Mouse (Mus musculus) forebrain, embryonic 15.5 days (tissue): Measurements from ENCODE around the gene Cyp2j9. TPM values are rescaled to one million over a fixed set of nuclear protein-coding genes. Genes with fewer than 3 reads are reported as not detected.
A peak's percentile ranks its signal among the peaks of the same experiment; 100 is the strongest.
"Not testable (repeated sequence)": the region's sequence is repeated elsewhere in the genome, so short reads cannot be mapped to it uniquely, and the experiment has no call there.

Source experiments
- ATAC-seq: fragments of 200-750 bp; cut with Nextera tagmentation; replicated peaks from 2 replicates; pipeline ENCODE4 v1.8.0; 2017; ENCODE audit warnings: mild to moderate bottlenecking, moderate TSS enrichment, moderate library complexity
- H3K27ac ChIP-seq: fragments of 300-500 bp; sonication (generic); replicated peaks from 2 replicates; pipeline ENCODE4 v1.5.1; 2015; ENCODE audit warnings: mild to moderate bottlenecking, inconsistent platforms
- H3K27me3 ChIP-seq: fragments of 300-500 bp; sonication (generic); 2 replicates; pipeline ENCODE4 v1.6.1; 2015; ENCODE audit warnings: inconsistent platforms
- H3K36me3 ChIP-seq: fragments of 300-500 bp; sonication (generic); 2 replicates; pipeline ENCODE4 v1.6.1; 2015; ENCODE audit warnings: mild to moderate bottlenecking, inconsistent platforms
- H3K4me1 ChIP-seq: fragments of 300-500 bp; sonication (generic); 2 replicates; pipeline ENCODE4 v1.6.1; 2015; ENCODE audit warnings: inconsistent platforms
- H3K4me2 ChIP-seq: fragments of 300-500 bp; sonication (generic); replicated peaks from 2 replicates; pipeline ENCODE4 v1.6.1; 2015; ENCODE audit warnings: mild to moderate bottlenecking, inconsistent platforms
- H3K4me3 ChIP-seq: fragments of 300-500 bp; sonication (generic); 2 replicates; pipeline ENCODE4 v1.5.1; 2015; ENCODE audit warnings: mild to moderate bottlenecking, inconsistent platforms
- H3K9ac ChIP-seq: fragments of 300-500 bp; sonication (generic); replicated peaks from 2 replicates; pipeline ENCODE4 v1.6.1; 2015; ENCODE audit warnings: mild to moderate bottlenecking, inconsistent platforms
- H3K9me3 ChIP-seq: fragments of 300-500 bp; sonication (generic); 2 replicates; pipeline ENCODE4 v1.6.1; 2016; ENCODE audit warnings: inconsistent platforms
- WGBS: fragments of 180-500 bp; shearing (Covaris S2); methylation state at CpG from one replicate; pipeline ENCODE4 v1.1.7; 2015; ENCODE audit warnings: mixed read lengths; 5-methylcytosine and 5-hydroxymethylcytosine counted together
- polyA plus RNA-seq: library from polyadenylated mRNA; unstranded; fragments of >200 nt; fragmentation: Nextera tagmentation; extraction: Ambion mirVana; gene quantifications from 2 replicates; pipeline ENCODE4 v1.2.1, GENCODE M21; 2015

The Cyp2j9 gene
- 3.1 and 3.6 TPM in 2 replicates for polyA plus RNA-seq

DNA sequence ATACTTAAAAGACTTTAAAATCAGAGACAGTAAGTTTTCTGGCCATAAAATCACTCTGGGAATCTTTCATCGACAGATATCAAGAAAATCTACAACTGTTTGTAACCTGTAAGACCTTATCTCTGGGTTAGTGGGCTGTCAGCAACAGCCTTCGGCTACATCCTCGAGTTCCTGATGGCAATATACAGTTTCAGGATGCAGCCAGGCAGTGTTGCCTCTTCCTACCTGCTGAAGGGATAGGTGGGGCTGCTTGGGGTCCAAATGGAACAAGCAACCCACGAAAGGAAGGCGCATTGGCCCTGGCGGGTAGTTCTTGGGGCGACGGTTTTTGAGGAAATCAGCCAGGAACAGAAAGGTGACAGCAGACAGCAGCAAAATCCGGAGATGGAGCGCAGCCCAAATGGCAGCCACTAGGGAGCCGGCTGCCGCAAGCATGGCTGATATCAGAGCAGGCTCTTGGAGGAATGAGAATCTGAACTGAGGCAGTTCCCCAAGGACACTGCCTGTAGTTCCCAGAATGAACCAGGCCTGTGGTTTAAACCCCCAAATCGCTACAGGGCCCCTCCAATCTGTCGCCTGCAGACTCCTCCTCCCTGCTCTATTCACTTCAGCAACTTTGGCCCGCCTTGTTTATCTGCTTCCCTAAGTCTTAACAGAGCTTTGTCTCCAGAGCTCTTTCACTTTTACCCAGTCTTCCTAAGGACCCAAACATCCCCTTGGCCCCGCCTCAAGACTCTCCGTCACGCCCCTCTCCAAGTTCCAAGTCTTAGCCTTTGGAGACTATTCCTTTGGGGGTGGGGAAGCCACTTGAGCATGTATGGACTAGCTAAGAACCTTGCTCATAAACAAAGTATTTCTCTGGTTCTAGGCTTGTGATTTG lies at the start of gene Cyp2j9:
Cyp2j9 (minus strand) TSS at position 668 of the 880 bp plus-strand sequence.
- WGBS: 4% methylated on average over 18 of the region's 18 CpGs
- peak; percentile 95 for ATAC-seq

GRCm38 (mm10) chr4:96635455-96635854 lies 44.1 kb upstream of the Cyp2j9 start:
- ATAC-seq: no peak
- H3K4me1 ChIP-seq: no peaks in the 10 kb centered on the region
- no peaks in the 10 kb centered on the region for H3K27me3 ChIP-seq
- no peak overlapping the region for H3K4me2 ChIP-seq
- no peaks in the 10 kb centered on the region for H3K9me3 ChIP-seq
- no peak overlapping the region for H3K27ac ChIP-seq
- H3K9ac ChIP-seq: no peak overlapping the region
- WGBS: 85% methylated on average over 1 of the region's 1 CpGs
- no peaks in the 10 kb centered on the region for H3K36me3 ChIP-seq
- no peak overlapping the region for H3K4me3 ChIP-seq

More for the DNA sequence above, at the start of gene Cyp2j9:
- Histone ChIP-seq H3K27me3 (no peaks in the 10 kb centered on the region), H3K27ac (peak within 1 kb of the TSS; percentile 68), H3K4me3 (peak within 1 kb of the TSS; percentile 35), H3K36me3 (no peaks in the 10 kb centered on the region), H3K9me3 (no peaks in the 10 kb centered on the region), H3K4me2 (peak within 1 kb of the TSS; percentile 54), H3K9ac (peak within 1 kb of the TSS; percentile 52), H3K4me1 (peaks cover 13% of the 10 kb centered on the region)

GRCm38 (mm10) chr4:96622474-96622873 lies 31.1 kb upstream of the Cyp2j9 start:
- Histone ChIP-seq H3K4me2 (no peak overlapping the region), H3K4me3 (no peak overlapping the region), H3K27ac (no peak overlapping the region), H3K27me3 (no peaks in the 10 kb centered on the region), H3K36me3 (no peaks in the 10 kb centered on the region), H3K9ac (no peak overlapping the region), H3K4me1 (no peaks in the 10 kb centered on the region), H3K9me3 (0 out of 2 replicates have a peak, but pooled peaks cover 2% of the 10 kb centered on the region)
- WGBS: 93% methylated on average over 1 of the region's 1 CpGs
- no peak for ATAC-seq

GRCm38 (mm10) chr4:96591791-96592150 lies 393 bp upstream of the Cyp2j9 start:
- Histone ChIP-seq H3K4me1 (peaks cover 13% of the 10 kb centered on the region), H3K4me3 (peak overlapping the region; percentile 35), H3K27ac (peak overlapping the region; percentile 68), H3K4me2 (peak overlapping the region; percentile 54), H3K27me3 (no peaks in the 10 kb centered on the region), H3K9me3 (no peaks in the 10 kb centered on the region), H3K9ac (peak overlapping the region; percentile 52; the same call in 1 of the 2 replicates), H3K36me3 (no peaks in the 10 kb centered on the region)
- ATAC-seq: peak; percentile 91
- WGBS: 5% methylated on average over 4 of the region's 4 CpGs

GRCm38 (mm10) chr4:96581425-96582088 lies 9.8 kb downstream of the Cyp2j9 start:
- no peaks in the 10 kb centered on the region for H3K9me3 ChIP-seq
- WGBS: 50% methylated on average over 1 of the region's 1 CpGs
- H3K36me3 ChIP-seq: no peaks in the 10 kb centered on the region
- no peaks in the 10 kb centered on the region for H3K4me1 ChIP-seq
- ATAC-seq: no peak
- no peak overlapping the region for H3K4me2 ChIP-seq
- no peak overlapping the region for H3K27ac ChIP-seq
- H3K9ac ChIP-seq: no peak overlapping the region
- H3K27me3 ChIP-seq: no peaks in the 10 kb centered on the region
- no peak overlapping the region for H3K4me3 ChIP-seq

- H3K4me3 ChIP-seq, ATAC-seq, H3K4me2 ChIP-seq, H3K27ac ChIP-seq, H3K27me3 ChIP-seq, H3K4me1 ChIP-seq, H3K36me3 ChIP-seq, H3K9me3 ChIP-seq, H3K9ac ChIP-seq: not testable (repeated sequence)
- whole genome bisulfite sequencing: 56% methylated on average over 6 of the region's 6 CpGs
Measured at GRCm38 (mm10) chr4:96580351-96580750, 11.0 kb downstream of the Cyp2j9 start.

- Histone ChIP-seq H3K4me3 (no peak overlapping the region), H3K9ac (no peak overlapping the region), H3K36me3 (no peaks in the 10 kb centered on the region), H3K9me3 (no peaks in the 10 kb centered on the region), H3K27me3 (no peaks in the 10 kb centered on the region), H3K4me1 (no peaks in the 10 kb centered on the region), H3K4me2 (no peak overlapping the region), H3K27ac (no peak overlapping the region)
- ATAC-seq: no peak
- WGBS: 39% methylated on average over 3 of the region's 3 CpGs
Measured at GRCm38 (mm10) chr4:96569442-96569841, 21.9 kb downstream of the Cyp2j9 start.

DNA sequence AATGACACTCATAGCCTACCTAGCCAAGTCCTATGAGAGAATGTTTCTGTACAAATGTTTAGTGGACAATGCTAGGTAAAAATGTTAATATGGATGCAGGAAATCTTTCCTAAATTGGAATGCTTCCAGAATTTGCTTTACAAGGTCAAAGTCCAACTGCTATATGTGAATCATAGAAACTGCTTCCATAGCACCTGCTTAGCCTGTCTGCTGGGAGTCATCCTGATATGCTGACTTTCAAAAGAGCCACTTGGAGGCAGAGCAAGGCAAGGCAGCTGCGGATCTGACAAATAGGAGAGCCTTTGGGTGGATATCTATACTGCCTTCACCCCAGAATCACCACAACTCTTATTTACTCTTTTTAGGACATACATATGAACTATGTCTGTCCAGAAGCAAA lies 23.4 kb downstream of the Cyp2j9 start:
- H3K4me3 ChIP-seq: no peak overlapping the region
- 84% methylated on average over 1 of the region's 1 CpGs for WGBS
- H3K27ac ChIP-seq: no peak overlapping the region
- H3K4me1 ChIP-seq: no peaks in the 10 kb centered on the region
- no peaks in the 10 kb centered on the region for H3K9me3 ChIP-seq
- H3K36me3 ChIP-seq: no peaks in the 10 kb centered on the region
- ATAC-seq: no peak
- H3K27me3 ChIP-seq: no peaks in the 10 kb centered on the region
- no peak overlapping the region for H3K4me2 ChIP-seq
- H3K9ac ChIP-seq: no peak overlapping the region

DNA sequence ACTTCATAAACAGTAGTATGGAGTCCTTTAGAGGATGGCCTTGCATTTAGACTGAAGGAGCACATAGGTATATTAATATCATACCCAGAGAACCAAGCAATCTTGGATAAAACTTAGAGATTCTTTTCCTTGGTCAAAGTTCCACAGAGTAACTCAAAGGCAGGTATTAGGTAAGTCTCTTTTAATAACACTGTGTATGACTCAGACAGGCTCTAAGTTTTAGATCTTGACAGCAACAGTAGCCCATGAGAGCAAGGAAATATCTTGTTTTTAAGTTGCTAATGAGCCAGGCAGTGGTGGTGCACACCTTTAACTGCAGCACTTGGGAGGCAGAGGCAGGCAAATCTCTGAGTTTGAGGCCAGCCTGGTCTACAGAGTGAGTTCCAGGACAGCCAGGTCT lies 25.6 kb downstream of the Cyp2j9 start:
- no peak overlapping the region for H3K9ac ChIP-seq
- no peaks in the 10 kb centered on the region for H3K4me1 ChIP-seq
- H3K4me2 ChIP-seq: no peak overlapping the region
- no peak overlapping the region for H3K27ac ChIP-seq
- ATAC-seq: no peak
- H3K9me3 ChIP-seq: no peaks in the 10 kb centered on the region
- H3K4me3 ChIP-seq: no peak overlapping the region
- H3K27me3 ChIP-seq: no peaks in the 10 kb centered on the region
- no peaks in the 10 kb centered on the region for H3K36me3 ChIP-seq

DNA sequence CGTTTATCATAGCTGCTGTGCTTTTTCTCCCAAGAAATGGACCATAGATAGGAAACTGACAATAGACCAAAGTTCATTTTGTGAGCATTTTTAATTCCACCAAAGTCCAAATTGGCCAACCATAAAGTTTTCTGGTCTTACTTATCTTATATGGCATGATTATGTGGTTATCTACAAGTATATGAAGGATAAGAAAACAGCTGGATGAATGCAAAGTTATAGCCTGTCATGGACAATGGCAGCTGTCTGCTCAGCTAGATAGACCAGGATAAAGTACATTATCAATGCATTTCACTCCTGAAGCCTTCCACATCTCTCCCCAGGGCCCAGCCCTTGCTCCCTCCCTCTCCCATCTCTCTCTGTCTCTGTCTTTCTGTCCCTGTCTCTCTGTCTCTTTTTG lies 30.9 kb downstream of the Cyp2j9 start:
- Histone ChIP-seq H3K4me1 (no peaks in the 10 kb centered on the region), H3K36me3 (no peaks in the 10 kb centered on the region), H3K9me3 (no peaks in the 10 kb centered on the region), H3K27me3 (no peaks in the 10 kb centered on the region), H3K4me2 (no peak overlapping the region), H3K9ac (no peak overlapping the region), H3K4me3 (no peak overlapping the region), H3K27ac (no peak overlapping the region)
- no peak for ATAC-seq
- 79% methylated on average over 1 of the region's 1 CpGs for WGBS

GRCm38 (mm10) chr4:96559781-96560180 lies 31.6 kb downstream of the Cyp2j9 start:
- no peaks in the 10 kb centered on the region for H3K4me1 ChIP-seq
- no peak overlapping the region for H3K9ac ChIP-seq
- no peak overlapping the region for H3K27ac ChIP-seq
- H3K4me3 ChIP-seq: no peak overlapping the region
- 79% methylated on average over 1 of the region's 1 CpGs for WGBS
- H3K4me2 ChIP-seq: no peak overlapping the region
- no peaks in the 10 kb centered on the region for H3K36me3 ChIP-seq
- H3K9me3 ChIP-seq: no peaks in the 10 kb centered on the region
- ATAC-seq: no peak
- no peaks in the 10 kb centered on the region for H3K27me3 ChIP-seq

DNA sequence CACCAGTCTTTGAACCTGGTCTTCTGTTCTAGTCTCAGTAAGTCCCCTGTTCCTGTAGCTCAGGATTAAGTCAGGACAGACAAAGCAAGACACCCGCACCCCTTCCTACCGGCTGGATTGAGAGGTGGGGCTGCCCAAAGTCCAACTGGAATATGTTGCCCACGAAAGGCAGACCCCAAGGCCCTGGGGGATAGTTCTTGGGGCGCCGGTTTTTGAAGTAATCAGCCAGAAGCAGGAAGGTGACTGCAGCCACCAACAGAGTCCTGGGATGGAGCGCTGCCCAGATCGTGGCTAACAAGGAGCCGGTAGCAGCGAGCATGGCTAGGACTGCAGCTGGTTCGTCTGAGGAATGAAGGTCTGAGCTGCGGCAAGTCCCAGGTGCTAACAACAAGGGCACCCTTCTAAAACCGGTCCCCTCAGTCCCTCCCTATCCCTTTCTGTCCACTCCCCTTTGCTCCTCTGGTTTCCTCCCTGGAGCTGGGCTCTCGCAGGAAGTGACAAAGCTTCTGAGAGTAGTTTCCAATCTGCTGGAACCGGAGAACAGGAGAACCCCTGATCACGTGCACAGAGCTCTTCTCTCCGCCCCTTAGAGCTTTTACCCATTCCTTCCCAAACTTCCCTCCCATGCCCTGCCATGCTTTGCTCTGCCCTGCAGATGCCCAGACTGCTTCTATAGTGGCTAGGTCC lies 38.1 kb downstream of the Cyp2j9 start, which contains the start of gene Cyp2j6:
Cyp2j6 (minus strand) TSS at position 529 of the 687 bp plus-strand sequence.
- no peak within 1 kb of the TSS; the same call in 1 of the 2 replicates for H3K27ac ChIP-seq
- H3K4me2 ChIP-seq: peak within 1 kb of the TSS; percentile 65
- H3K9ac ChIP-seq: peak within 1 kb of the TSS; percentile 67
- WGBS: under 1% methylated on average over 16 of the region's 16 CpGs
- peak within 1 kb of the TSS; percentile 58 for H3K4me3 ChIP-seq
- ATAC-seq: peak; percentile 95
- no peaks in the 10 kb centered on the region for H3K27me3 ChIP-seq
- H3K9me3 ChIP-seq: no peaks in the 10 kb centered on the region
- no peaks in the 10 kb centered on the region for H3K36me3 ChIP-seq
- peaks cover 3% of the 10 kb centered on the region; the same call in 1 of the 2 replicates for H3K4me1 ChIP-seq
